Mouse (Mus musculus) erythroblast, embryonic 14.5 days (primary cell): ENCODE data around the gene Slf2.

Source experiments
- GATA1 ChIP-seq: IDR thresholded peaks from 2 replicates; pipeline ENCODE4 v1.6.1; 2012; ENCODE audit warnings: low read length, inconsistent platforms, mixed read lengths
- TAL1 ChIP-seq: IDR thresholded peaks from 3 replicates; pipeline ENCODE4 v1.6.1; 2012; ENCODE audit warnings: low read length, inconsistent platforms, mixed read lengths

DNA sequence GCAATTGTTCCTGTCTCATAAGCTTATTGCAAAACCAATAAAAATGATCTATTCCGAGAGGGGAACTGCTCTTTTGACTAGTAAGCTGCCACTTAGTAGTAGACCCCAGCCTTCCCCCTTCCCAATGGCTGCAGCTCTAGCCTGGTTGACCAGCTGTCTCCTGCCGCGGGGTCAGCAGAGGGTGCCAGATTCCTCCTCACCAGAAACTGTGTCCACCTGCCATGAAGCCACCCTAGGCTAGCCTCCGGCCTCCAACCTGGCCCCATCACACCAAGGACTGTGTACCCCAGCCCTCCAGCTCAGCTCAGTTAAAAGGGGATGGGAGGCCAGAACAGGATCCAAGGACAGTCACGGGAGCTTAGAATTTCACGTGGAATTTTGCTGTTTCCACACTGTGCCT is 34.5 kb upstream of the Slf2 start:
- no peak for TF ChIP-seq GATA1
- TF ChIP-seq TAL1: no peak
